Mouse (Mus musculus) embryonic fibroblast, embryonic 13.5 days (primary cell): ENCODE results near the gene Npepps. TPM values are rescaled to one million over a fixed set of nuclear protein-coding genes. Genes with fewer than 3 reads are reported as not detected.
"Not testable (repeated sequence)": the region's sequence is repeated elsewhere in the genome, so short reads cannot be mapped to it uniquely, and the experiment has no call there.

Experiments
- H3K27ac ChIP-seq: 2 replicates; pipeline ENCODE4 v1.5.1; 2012; ENCODE audit warnings: low read length, control low read depth, inconsistent platforms; ENCODE audit not compliant: insufficient read depth
- H3K4me1 ChIP-seq: 2 replicates; pipeline ENCODE4 v1.6.1; 2011; ENCODE audit warnings: low read length; ENCODE audit not compliant: control insufficient read depth, insufficient read depth
- H3K4me3 ChIP-seq: 2 replicates; pipeline ENCODE4 v1.5.1; 2011; ENCODE audit warnings: mild to moderate bottlenecking, control low read depth, low read length; ENCODE audit not compliant: insufficient read depth
- CTCF ChIP-seq: IDR thresholded peaks from 2 replicates; pipeline ENCODE4 v1.5.1; 2011; ENCODE audit warnings: mild to moderate bottlenecking, control low read depth, low read length, moderate library complexity, borderline replicate concordance; ENCODE audit not compliant: insufficient read depth
- POLR2A ChIP-seq: IDR thresholded peaks from 2 replicates; pipeline ENCODE4 v1.6.1; 2011; ENCODE audit warnings: low read depth, mild to moderate bottlenecking, control low read depth, low read length, moderate library complexity
- polyA plus RNA-seq: library from polyadenylated mRNA; stranded (reverse); fragments of >200 nt; gene quantifications from 2 replicates; pipeline ENCODE4 v1.2.4, GENCODE M21; 2011; ENCODE audit warnings: low read depth; ENCODE audit not compliant: missing spikeins, insufficient read length

The Npepps gene
- polyA plus RNA-seq, 1 experiment, result 137 TPM

DNA sequence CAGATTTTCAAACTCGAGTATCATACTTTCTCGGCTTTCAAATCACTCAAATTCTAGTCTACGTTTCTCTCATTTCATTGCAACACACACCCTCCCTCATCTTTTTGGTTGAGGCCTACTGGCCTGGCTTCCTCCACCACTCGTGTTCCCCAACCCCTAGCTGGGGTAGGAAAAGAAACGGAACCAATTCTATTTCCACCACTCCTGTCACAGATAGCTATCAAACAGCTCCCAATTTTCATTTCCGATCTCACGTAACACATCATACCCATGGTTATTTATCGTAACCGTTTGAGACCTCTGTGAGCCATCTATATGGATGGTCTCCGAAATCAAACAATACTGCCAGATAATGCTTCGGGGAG, 1.4 kb downstream of the Npepps start:
- TF ChIP-seq CTCF, result no peak
- no peak for TF ChIP-seq POLR2A
- Histone ChIP-seq H3K4me3 (peak overlapping the region; percentile 88), H3K4me1 (peaks cover 7% of the 10 kb centered on the region), H3K27ac (peak overlapping the region; percentile 74)

DNA sequence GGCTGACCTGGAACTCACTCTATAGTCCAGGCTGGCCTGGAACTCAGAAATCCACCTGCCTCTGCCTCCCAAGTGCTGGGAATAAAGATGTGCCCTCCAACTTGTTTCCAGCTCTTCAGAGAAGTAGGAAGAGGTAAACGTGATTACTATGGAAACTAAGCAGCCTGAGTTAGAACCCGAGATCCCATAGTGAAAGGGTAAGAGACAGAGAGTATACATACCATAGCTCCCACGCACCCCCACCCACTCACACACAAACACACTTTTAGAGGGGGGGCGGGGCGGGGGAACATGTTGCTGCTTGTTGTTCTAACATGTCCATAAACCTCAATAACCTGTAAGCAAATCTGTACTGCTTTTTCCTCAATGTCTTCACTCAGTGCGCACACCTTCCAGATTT, 2.0 kb downstream of the Npepps start:
- H3K4me3 ChIP-seq, result peak overlapping the region; percentile 88
- TF ChIP-seq CTCF (no peak), POLR2A (no peak)
- H3K27ac ChIP-seq, result peak overlapping the region; percentile 74
- peaks cover 7% of the 10 kb centered on the region for H3K4me1 ChIP-seq

- no peak for TF ChIP-seq POLR2A
- no peak overlapping the region for H3K27ac ChIP-seq
- peaks cover 9% of the 10 kb centered on the region for H3K4me1 ChIP-seq
- H3K4me3 ChIP-seq, result no peak overlapping the region
These were observed 3.3 kb downstream of the Npepps start for GRCm38 (mm10) chr11:97277166-97277565.

- Histone ChIP-seq H3K27ac (no peak overlapping the region), H3K4me1 (peaks cover 9% of the 10 kb centered on the region), H3K4me3 (no peak overlapping the region)
- TF ChIP-seq POLR2A (no peak), CTCF (no peak)
These were observed 4.4 kb downstream of the Npepps start for GRCm38 (mm10) chr11:97276019-97276418.

- no peak overlapping the region for H3K4me3 ChIP-seq
These were observed 5.1 kb downstream of the Npepps start for GRCm38 (mm10) chr11:97275349-97275748.

GRCm38 (mm10) chr11:97274947-97275346, 5.5 kb downstream of the Npepps start:
- H3K4me3 ChIP-seq, H3K27ac ChIP-seq, H3K4me1 ChIP-seq: not testable (repeated sequence)

More at GRCm38 (mm10) chr11:97275349-97275748, 5.1 kb downstream of the Npepps start:
- H3K4me1 ChIP-seq, result peaks cover 9% of the 10 kb centered on the region
- no peak overlapping the region for H3K27ac ChIP-seq
- no peak for TF ChIP-seq POLR2A
- TF ChIP-seq CTCF, result no peak

GRCm38 (mm10) chr11:97273613-97274012, 6.8 kb downstream of the Npepps start:
- H3K27ac ChIP-seq, result no peak overlapping the region
- TF ChIP-seq CTCF (no peak), POLR2A (no peak)
- peaks cover 9% of the 10 kb centered on the region for H3K4me1 ChIP-seq
- H3K4me3 ChIP-seq, result no peak overlapping the region

- Histone ChIP-seq H3K4me1 (peaks cover 5% of the 10 kb centered on the region), H3K4me3 (no peak overlapping the region), H3K27ac (no peak overlapping the region)
- TF ChIP-seq POLR2A (no peak), CTCF (no peak)
These were observed 7.6 kb downstream of the Npepps start for GRCm38 (mm10) chr11:97272835-97273234.

- not testable (repeated sequence) for H3K27ac ChIP-seq, H3K4me3 ChIP-seq, H3K4me1 ChIP-seq
These were observed 10.4 kb downstream of the Npepps start for GRCm38 (mm10) chr11:97270004-97270403.

- not testable (repeated sequence) for H3K27ac ChIP-seq, H3K4me3 ChIP-seq, H3K4me1 ChIP-seq
These were observed 13.9 kb downstream of the Npepps start for GRCm38 (mm10) chr11:97266544-97266943.

- not testable (repeated sequence) for H3K4me3 ChIP-seq, H3K27ac ChIP-seq, H3K4me1 ChIP-seq
These were observed 30.8 kb downstream of the Npepps start for GRCm38 (mm10) chr11:97249649-97250048.
